Mouse (Mus musculus) embryonic facial prominence, embryonic 12.5 days (tissue): ENCODE results near the gene Disp2. TPM values are rescaled to one million over a fixed set of nuclear protein-coding genes. Genes with fewer than 3 reads are reported as not detected.

Experiments used
- ATAC-seq: fragments of 200-750 bp; cut with Nextera tagmentation; 2 replicates; pipeline ENCODE4 v1.8.0; 2017; ENCODE audit not compliant: insufficient number of reproducible peaks, insufficient read depth, low FRiP score, low TSS enrichment
- H3K27ac ChIP-seq: fragments of 300-500 bp; sonication (generic); 2 replicates; pipeline ENCODE4 v1.5.1; 2016; ENCODE audit warnings: mild to moderate bottlenecking
- H3K27me3 ChIP-seq: fragments of 300-500 bp; sonication (generic); 2 replicates; pipeline ENCODE4 v1.6.1; 2016; ENCODE audit warnings: mild to moderate bottlenecking, moderate library complexity
- H3K36me3 ChIP-seq: fragments of 300-500 bp; sonication (generic); 2 replicates; pipeline ENCODE4 v1.6.1; 2016; ENCODE audit warnings: mild to moderate bottlenecking
- H3K4me1 ChIP-seq: fragments of 300-500 bp; sonication (generic); 2 replicates; pipeline ENCODE4 v1.6.1; 2016
- H3K4me2 ChIP-seq: fragments of 300-500 bp; sonication (generic); replicated peaks from 2 replicates; pipeline ENCODE4 v1.6.1; 2016; ENCODE audit warnings: mild to moderate bottlenecking, moderate library complexity
- H3K4me3 ChIP-seq: fragments of 300-500 bp; sonication (generic); 2 replicates; pipeline ENCODE4 v1.5.1; 2016; ENCODE audit warnings: mild to moderate bottlenecking
- H3K9ac ChIP-seq: fragments of 300-500 bp; sonication (generic); 2 replicates; pipeline ENCODE4 v1.6.1; 2016; ENCODE audit warnings: mild to moderate bottlenecking, moderate library complexity
- H3K9me3 ChIP-seq: fragments of 300-500 bp; sonication (generic); 2 replicates; pipeline ENCODE4 v1.6.1; 2016; ENCODE audit warnings: mild to moderate bottlenecking, moderate library complexity
- WGBS: fragments of 180-500 bp; shearing (Covaris S2); methylation state at CpG from one replicate; pipeline ENCODE4 v1.1.7; 2016; 5-methylcytosine and 5-hydroxymethylcytosine counted together
- polyA plus RNA-seq: library from polyadenylated mRNA; unstranded; fragments of >200 nt; fragmentation: Nextera tagmentation; extraction: Ambion mirVana; gene quantifications from 2 replicates; pipeline ENCODE4 v1.2.1, GENCODE M21; 2016

Disp2 gene
- polyA plus RNA-seq, 1 experiment from 2014 or later, result 1.3 TPM

GRCm38 (mm10) chr2:118745915-118746901, 33.3 kb upstream of the Disp2 start:
- Histone ChIP-seq H3K9me3 (no peaks in the 10 kb centered on the region), H3K27me3 (peaks cover 26% of the 10 kb centered on the region), H3K4me3 (peak overlapping the region; percentile 89), H3K27ac (0 out of 2 replicates have a peak overlapping the region, but pooled peaks have one; percentile 23), H3K4me2 (peak overlapping the region; percentile 97), H3K36me3 (no peaks in the 10 kb centered on the region), H3K4me1 (peaks cover 26% of the 10 kb centered on the region), H3K9ac (peak overlapping the region; percentile 84)
- WGBS, result under 1% methylated on average over 92 of the region's 113 CpGs
- ATAC-seq, result peak; percentile 7; the same call in 1 of the 2 replicates

- Histone ChIP-seq H3K27ac (no peak overlapping the region), H3K4me1 (peaks cover 29% of the 10 kb centered on the region), H3K27me3 (peaks cover 26% of the 10 kb centered on the region), H3K4me3 (peak overlapping the region; percentile 89), H3K9ac (no peak overlapping the region), H3K36me3 (no peaks in the 10 kb centered on the region), H3K9me3 (no peaks in the 10 kb centered on the region), H3K4me2 (peak overlapping the region; percentile 97)
- ATAC-seq, result no peak
- 31% methylated on average over 10 of the region's 10 CpGs for WGBS
Measured at GRCm38 (mm10) chr2:118747301-118747960, 32.1 kb upstream of the Disp2 start.

GRCm38 (mm10) chr2:118749341-118749884, 30.1 kb upstream of the Disp2 start:
- Histone ChIP-seq H3K4me2 (no peak overlapping the region), H3K27me3 (peaks cover 8% of the 10 kb centered on the region), H3K9me3 (no peaks in the 10 kb centered on the region), H3K36me3 (no peaks in the 10 kb centered on the region), H3K4me1 (peaks cover 31% of the 10 kb centered on the region), H3K9ac (no peak overlapping the region), H3K4me3 (no peak overlapping the region), H3K27ac (no peak overlapping the region)
- WGBS, result 33% methylated on average over 10 of the region's 10 CpGs
- ATAC-seq, result no peak

GRCm38 (mm10) chr2:118750476-118750875, 29.0 kb upstream of the Disp2 start:
- no peak for ATAC-seq
- no peak overlapping the region for H3K4me2 ChIP-seq

GRCm38 (mm10) chr2:118751896-118752791, 27.4 kb upstream of the Disp2 start:
- Histone ChIP-seq H3K4me1 (peaks cover 23% of the 10 kb centered on the region), H3K9me3 (no peaks in the 10 kb centered on the region), H3K4me3 (no peak overlapping the region), H3K36me3 (no peaks in the 10 kb centered on the region), H3K4me2 (no peak overlapping the region), H3K27ac (0 out of 2 replicates have a peak overlapping the region, but pooled peaks have one; percentile 12), H3K27me3 (no peaks in the 10 kb centered on the region), H3K9ac (no peak overlapping the region)
- ATAC-seq, result no peak
- WGBS, result 69% methylated on average over 16 of the region's 16 CpGs

More at GRCm38 (mm10) chr2:118750476-118750875, 29.0 kb upstream of the Disp2 start:
- Histone ChIP-seq H3K9me3 (no peaks in the 10 kb centered on the region), H3K4me1 (peaks cover 25% of the 10 kb centered on the region), H3K27me3 (no peaks in the 10 kb centered on the region), H3K9ac (no peak overlapping the region), H3K4me3 (no peak overlapping the region), H3K27ac (no peak overlapping the region), H3K36me3 (no peaks in the 10 kb centered on the region)
- 77% methylated on average over 8 of the region's 8 CpGs for WGBS

- 75% methylated on average over 4 of the region's 4 CpGs for WGBS
- no peaks in the 10 kb centered on the region for H3K36me3 ChIP-seq
- peaks cover 18% of the 10 kb centered on the region for H3K4me1 ChIP-seq
- 0 out of 2 replicates have a peak overlapping the region, but pooled peaks have one; percentile 12 for H3K27ac ChIP-seq
- no peaks in the 10 kb centered on the region for H3K9me3 ChIP-seq
- no peaks in the 10 kb centered on the region for H3K27me3 ChIP-seq
- no peak overlapping the region for H3K4me2 ChIP-seq
- ATAC-seq, result no peak
- H3K9ac ChIP-seq, result no peak overlapping the region
- H3K4me3 ChIP-seq, result no peak overlapping the region
Measured at GRCm38 (mm10) chr2:118752792-118753108, 26.8 kb upstream of the Disp2 start.

GRCm38 (mm10) chr2:118754143-118754542, 25.4 kb upstream of the Disp2 start:
- ATAC-seq, result no peak
- WGBS, result 88% methylated on average over 5 of the region's 5 CpGs
- Histone ChIP-seq H3K4me3 (no peak overlapping the region), H3K27me3 (no peaks in the 10 kb centered on the region), H3K27ac (no peak overlapping the region), H3K36me3 (no peaks in the 10 kb centered on the region), H3K4me2 (no peak overlapping the region), H3K9ac (no peak overlapping the region), H3K4me1 (peaks cover 9% of the 10 kb centered on the region), H3K9me3 (no peaks in the 10 kb centered on the region)

- Histone ChIP-seq H3K4me3 (no peak overlapping the region), H3K9ac (no peak overlapping the region), H3K36me3 (no peaks in the 10 kb centered on the region), H3K9me3 (no peaks in the 10 kb centered on the region), H3K27ac (no peak overlapping the region), H3K27me3 (peaks cover 2% of the 10 kb centered on the region; the same call in 1 of the 2 replicates), H3K4me1 (peaks cover 5% of the 10 kb centered on the region; the same call in 1 of the 2 replicates), H3K4me2 (no peak overlapping the region)
- no peak for ATAC-seq
- WGBS, result 79% methylated on average over 6 of the region's 6 CpGs
Measured at GRCm38 (mm10) chr2:118755407-118755806, 24.1 kb upstream of the Disp2 start.

GRCm38 (mm10) chr2:118756103-118756502, 23.4 kb upstream of the Disp2 start:
- WGBS, result 76% methylated on average over 4 of the region's 4 CpGs
- Histone ChIP-seq H3K27me3 (peaks cover 8% of the 10 kb centered on the region; the same call in 1 of the 2 replicates), H3K4me1 (peaks cover 6% of the 10 kb centered on the region; the same call in 1 of the 2 replicates), H3K27ac (no peak overlapping the region), H3K4me3 (no peak overlapping the region), H3K4me2 (no peak overlapping the region), H3K9ac (no peak overlapping the region), H3K9me3 (no peaks in the 10 kb centered on the region), H3K36me3 (no peaks in the 10 kb centered on the region)
- ATAC-seq, result no peak

GRCm38 (mm10) chr2:118759828-118760227, 19.7 kb upstream of the Disp2 start:
- no peak overlapping the region for H3K4me3 ChIP-seq
- no peak overlapping the region for H3K9ac ChIP-seq
- no peak overlapping the region for H3K4me2 ChIP-seq
- peaks cover 34% of the 10 kb centered on the region for H3K4me1 ChIP-seq
- H3K9me3 ChIP-seq, result no peaks in the 10 kb centered on the region
- no peaks in the 10 kb centered on the region for H3K36me3 ChIP-seq
- peaks cover 17% of the 10 kb centered on the region for H3K27me3 ChIP-seq
- no peak overlapping the region for H3K27ac ChIP-seq
- ATAC-seq, result no peak
- 14% methylated on average over 8 of the region's 8 CpGs for WGBS
